Mouse (Mus musculus): ENCODE results near the gene Gpr65. TPM values are rescaled to one million over a fixed set of nuclear protein-coding genes. Genes with fewer than 3 reads are reported as not detected.
A peak's percentile ranks its signal among the peaks of the same experiment; 100 is the strongest.

The Gpr65 gene
- polyA plus RNA-seq, 1 experiment from 2014 or later: 0.24 TPM

GRCm38 (mm10) chr12:98252417-98252816 lies 16.0 kb upstream of the Gpr65 start:
- H3K36me3 ChIP-seq (ENCODE audit: control insufficient read depth, insufficient read depth, low read length): peaks cover 3% of the 10 kb centered on the region
- H3K9ac ChIP-seq (ENCODE audit: low read depth, low read length): no peak overlapping the region
- ATAC-seq: no peak
- no peak overlapping the region for H3K27ac ChIP-seq (ENCODE audit: low read depth, low read length)
- H3K9me3 ChIP-seq (ENCODE audit: control insufficient read depth, low read length): no peaks in the 10 kb centered on the region
- 93% methylated on average over 2 of the region's 2 CpGs for WGBS
- H3K27me3 ChIP-seq (replicated peaks; ENCODE audit: control insufficient read depth, insufficient read depth, low read length): no peaks in the 10 kb centered on the region
- no peak overlapping the region for H3K4me3 ChIP-seq (ENCODE audit: low read length)
- no peak overlapping the region for H3K4me2 ChIP-seq (ENCODE audit: low read length)
- no peaks in the 10 kb centered on the region for H3K4me1 ChIP-seq (ENCODE audit: control insufficient read depth, insufficient read depth, low read depth, low read length)

- H3K27ac ChIP-seq (ENCODE audit: low read depth, low read length): no peak overlapping the region
- 0 out of 2 replicates have a peak, but pooled peaks cover 2% of the 10 kb centered on the region for H3K4me1 ChIP-seq (ENCODE audit: control insufficient read depth, insufficient read depth, low read depth, low read length)
- no peaks in the 10 kb centered on the region for H3K9me3 ChIP-seq (ENCODE audit: control insufficient read depth, low read length)
- WGBS: 86% methylated on average over 13 of the region's 13 CpGs
- no peaks in the 10 kb centered on the region; the same call in 1 of the 2 replicates for H3K36me3 ChIP-seq (ENCODE audit: control insufficient read depth, insufficient read depth, low read length)
- H3K9ac ChIP-seq (ENCODE audit: low read depth, low read length): no peak overlapping the region
- H3K4me2 ChIP-seq (ENCODE audit: low read length): no peak overlapping the region
- ATAC-seq: no peak
- H3K27me3 ChIP-seq (replicated peaks; ENCODE audit: control insufficient read depth, insufficient read depth, low read length): no peaks in the 10 kb centered on the region
- H3K4me3 ChIP-seq (ENCODE audit: low read length): no peak overlapping the region
These were observed 13.0 kb upstream of the Gpr65 start for GRCm38 (mm10) chr12:98255373-98255995.

- H3K9me3 ChIP-seq (ENCODE audit: control insufficient read depth, low read length): no peaks in the 10 kb centered on the region
- whole genome bisulfite sequencing: 1% methylated on average over 8 of the region's 8 CpGs
- H3K4me2 ChIP-seq (ENCODE audit: low read length): peak overlapping the region; percentile 63
- no peaks in the 10 kb centered on the region for H3K27me3 ChIP-seq (replicated peaks; ENCODE audit: control insufficient read depth, insufficient read depth, low read length)
- H3K4me3 ChIP-seq (ENCODE audit: low read length): peak overlapping the region; percentile 84
- H3K4me1 ChIP-seq (ENCODE audit: control insufficient read depth, insufficient read depth, low read depth, low read length): 0 out of 2 replicates have a peak, but pooled peaks cover 2% of the 10 kb centered on the region
- peak overlapping the region; percentile 98 for H3K9ac ChIP-seq (ENCODE audit: low read depth, low read length)
- no peaks in the 10 kb centered on the region for H3K36me3 ChIP-seq (ENCODE audit: control insufficient read depth, insufficient read depth, low read length)
- ATAC-seq: no peak
- peak overlapping the region; percentile 98 for H3K27ac ChIP-seq (ENCODE audit: low read depth, low read length)
These were observed 10.0 kb upstream of the Gpr65 start for GRCm38 (mm10) chr12:98258371-98258844.

- Histone ChIP-seq H3K9ac (ENCODE audit: low read depth, low read length) (peak within 1 kb of the TSS; percentile 98), H3K4me1 (ENCODE audit: control insufficient read depth, insufficient read depth, low read depth, low read length) (0 out of 2 replicates have a peak, but pooled peaks cover 2% of the 10 kb centered on the region), H3K27me3 (replicated peaks; ENCODE audit: control insufficient read depth, insufficient read depth, low read length) (no peaks in the 10 kb centered on the region), H3K4me3 (ENCODE audit: low read length) (peak within 1 kb of the TSS; percentile 84), H3K27ac (ENCODE audit: low read depth, low read length) (peak within 1 kb of the TSS; percentile 98), H3K36me3 (ENCODE audit: control insufficient read depth, insufficient read depth, low read length) (no peaks in the 10 kb centered on the region), H3K4me2 (ENCODE audit: low read length) (peak within 1 kb of the TSS; percentile 63), H3K9me3 (ENCODE audit: control insufficient read depth, low read length) (no peaks in the 10 kb centered on the region)
- ATAC-seq: peak; percentile 97
- 0% methylated on average over 69 of the region's 76 CpGs for WGBS
These were observed 9.5 kb upstream of the Gpr65 start, which contains the start of gene Galc for GRCm38 (mm10) chr12:98258845-98259517. TSS of gene Galc (minus strand) at chr12:98259459.

- Histone ChIP-seq H3K9me3 (ENCODE audit: control insufficient read depth, low read length) (no peaks in the 10 kb centered on the region), H3K27me3 (replicated peaks; ENCODE audit: control insufficient read depth, insufficient read depth, low read length) (no peaks in the 10 kb centered on the region), H3K4me2 (ENCODE audit: low read length) (peak overlapping the region; percentile 63), H3K27ac (ENCODE audit: low read depth, low read length) (peak overlapping the region; percentile 98), H3K4me1 (ENCODE audit: control insufficient read depth, insufficient read depth, low read depth, low read length) (0 out of 2 replicates have a peak, but pooled peaks cover 2% of the 10 kb centered on the region), H3K4me3 (ENCODE audit: low read length) (peak overlapping the region; percentile 84), H3K9ac (ENCODE audit: low read depth, low read length) (peak overlapping the region; percentile 98), H3K36me3 (ENCODE audit: control insufficient read depth, insufficient read depth, low read length) (no peaks in the 10 kb centered on the region)
- WGBS: 7% methylated on average over 12 of the region's 12 CpGs
- peak; percentile 64 for ATAC-seq
These were observed 8.9 kb upstream of the Gpr65 start for GRCm38 (mm10) chr12:98259518-98259852.

GRCm38 (mm10) chr12:98265697-98266096 lies 2.7 kb upstream of the Gpr65 start:
- no peaks in the 10 kb centered on the region for H3K36me3 ChIP-seq (ENCODE audit: control insufficient read depth, insufficient read depth, low read length)
- no peak for ATAC-seq
- no peaks in the 10 kb centered on the region for H3K27me3 ChIP-seq (replicated peaks; ENCODE audit: control insufficient read depth, insufficient read depth, low read length)
- H3K9ac ChIP-seq (ENCODE audit: low read depth, low read length): no peak overlapping the region
- no peaks in the 10 kb centered on the region for H3K9me3 ChIP-seq (ENCODE audit: control insufficient read depth, low read length)
- H3K4me3 ChIP-seq (ENCODE audit: low read length): no peak overlapping the region
- no peaks in the 10 kb centered on the region for H3K4me1 ChIP-seq (ENCODE audit: control insufficient read depth, insufficient read depth, low read depth, low read length)
- no peak overlapping the region for H3K4me2 ChIP-seq (ENCODE audit: low read length)
- WGBS: 81% methylated on average over 9 of the region's 9 CpGs
- no peak overlapping the region for H3K27ac ChIP-seq (ENCODE audit: low read depth, low read length)

GRCm38 (mm10) chr12:98269791-98270745 lies 1.6 kb downstream of the Gpr65 start:
- Histone ChIP-seq H3K4me2 (ENCODE audit: low read length) (no peak overlapping the region), H3K4me1 (ENCODE audit: control insufficient read depth, insufficient read depth, low read depth, low read length) (no peaks in the 10 kb centered on the region), H3K36me3 (ENCODE audit: control insufficient read depth, insufficient read depth, low read length) (no peaks in the 10 kb centered on the region), H3K27me3 (replicated peaks; ENCODE audit: control insufficient read depth, insufficient read depth, low read length) (no peaks in the 10 kb centered on the region), H3K27ac (ENCODE audit: low read depth, low read length) (no peak overlapping the region), H3K4me3 (ENCODE audit: low read length) (no peak overlapping the region), H3K9ac (ENCODE audit: low read depth, low read length) (no peak overlapping the region), H3K9me3 (ENCODE audit: control insufficient read depth, low read length) (no peaks in the 10 kb centered on the region)
- WGBS: 68% methylated on average over 17 of the region's 17 CpGs
- no peak for ATAC-seq

- H3K9ac ChIP-seq (ENCODE audit: low read depth, low read length): no peak overlapping the region
- no peaks in the 10 kb centered on the region for H3K36me3 ChIP-seq (ENCODE audit: control insufficient read depth, insufficient read depth, low read length)
- H3K4me1 ChIP-seq (ENCODE audit: control insufficient read depth, insufficient read depth, low read depth, low read length): no peaks in the 10 kb centered on the region
- no peak overlapping the region for H3K27ac ChIP-seq (ENCODE audit: low read depth, low read length)
- H3K27me3 ChIP-seq (replicated peaks; ENCODE audit: control insufficient read depth, insufficient read depth, low read length): no peaks in the 10 kb centered on the region
- H3K9me3 ChIP-seq (ENCODE audit: control insufficient read depth, low read length): no peaks in the 10 kb centered on the region
- 47% methylated on average over 12 of the region's 12 CpGs for WGBS
- no peak overlapping the region for H3K4me2 ChIP-seq (ENCODE audit: low read length)
- ATAC-seq: no peak
- no peak overlapping the region for H3K4me3 ChIP-seq (ENCODE audit: low read length)
These were observed 2.6 kb downstream of the Gpr65 start for GRCm38 (mm10) chr12:98270810-98271566.
